Mouse (Mus musculus): ENCODE measurements around the gene Xrcc4. TPM values are rescaled to one million over a fixed set of nuclear protein-coding genes. Genes with fewer than 3 reads are reported as not detected.

The Xrcc4 gene
- polyA plus RNA-seq, 1 experiment from 2014 or later = 14.6 TPM

Other genes starting within 250 kb of the Xrcc4 start
- 64.6 and 70.4 TPM in 2 replicates for gene Tmem167, start 485 bp downstream of the Xrcc4 start, polyA plus RNA-seq (2015; fragmentation: Nextera tagmentation; extraction: Ambion mirVana)

All from kidney, embryonic 15.5 days (tissue).